ENCODE assay signal across 8 mouse cellular contexts in genomic region chr17:56124377-56125275, GRCm38 (mm10). TPM values are rescaled to one million over a fixed set of nuclear protein-coding genes. Genes with fewer than 3 reads are reported as not detected.
DNase-seq lines count a peak whose midpoint lies in the region; ATAC-seq and TF ChIP-seq lines count a peak whose summit lies in the region.

No protein-coding gene starts in this region.

- no peak for TF ChIP-seq EP300 in liver, postnatal 0 days (IDR thresholded peaks at IDR 0.05; ENCODE audit: low read depth)

- peak; percentile 34; the same call in 1 of the 2 replicates for ATAC-seq in forebrain, embryonic 11.5 days (replicated peaks; ENCODE audit: low FRiP score)
- ATAC-seq in inflammation-experienced regulatory T-cells, adult 6 months, result peak; percentile 38
- peak; percentile 6; the same call in 1 of the 2 replicates for ATAC-seq in liver, postnatal 0 days

- no peaks in the 10 kb centered on the region; the same call in 1 of the 2 replicates for H3K36me3 ChIP-seq in forebrain, embryonic 11.5 days (ENCODE audit: control insufficient read depth, insufficient read depth, low read length)
- H3K36me3 ChIP-seq in liver, postnatal 0 days (replicated peaks; ENCODE audit: insufficient read depth, low read length), result peaks cover 8% of the 10 kb centered on the region

- peak; percentile 85 for TF ChIP-seq CTCF in liver, postnatal 0 days (IDR thresholded peaks at IDR 0.05; ENCODE audit: low read depth)

- peak overlapping the region; percentile 43 for H3K9ac ChIP-seq in forebrain, embryonic 11.5 days (ENCODE audit: low read length)
- H3K9ac ChIP-seq in liver, postnatal 0 days (replicated peaks), result peak overlapping the region; percentile 54

- 10% methylated on average over 58 of the region's 59 CpGs for WGBS in forebrain, embryonic 11.5 days
- WGBS in liver, postnatal 0 days (ENCODE audit: insufficient replicate concordance), result 36% methylated on average over 57 of the region's 59 CpGs

- H3K4me3 ChIP-seq in forebrain, embryonic 11.5 days (ENCODE audit: low read depth, low read length), result peak overlapping the region; percentile 29
- peak overlapping the region; percentile 25 for H3K4me3 ChIP-seq in liver, postnatal 0 days (ENCODE audit: low read depth, low read length)

- H3K27ac ChIP-seq in forebrain, embryonic 11.5 days (ENCODE audit: low read depth, low read length), result no peak overlapping the region
- H3K27ac ChIP-seq in liver, postnatal 0 days (ENCODE audit: low read depth), result peak overlapping the region; percentile 34; the same call in 1 of the 2 replicates

- peaks cover 10% of the 10 kb centered on the region for H3K9me3 ChIP-seq in forebrain, embryonic 11.5 days (ENCODE audit: control insufficient read depth, low read length)
- no peaks in the 10 kb centered on the region for H3K9me3 ChIP-seq in liver, postnatal 0 days (ENCODE audit: low read length)

- peaks cover 46% of the 10 kb centered on the region for H3K27me3 ChIP-seq in forebrain, embryonic 11.5 days (ENCODE audit: control insufficient read depth, insufficient read depth, low read length)
- peaks cover 9% of the 10 kb centered on the region; the same call in 1 of the 2 replicates for H3K27me3 ChIP-seq in liver, postnatal 0 days (ENCODE audit: insufficient read depth, low read length)

- H3K4me2 ChIP-seq in forebrain, embryonic 11.5 days (ENCODE audit: low read depth, low read length, severe bottlenecking), result peak overlapping the region; percentile 62
- peak overlapping the region; percentile 70 for H3K4me2 ChIP-seq in liver, postnatal 0 days (ENCODE audit: low read depth, low read length)

- DNase-seq in right cerebral cortex, postnatal 14 days, result peak; percentile 71
- DNase-seq in right cerebral cortex, postnatal 36 days (ENCODE audit: low spot score in 2 of 2), result no peak
- peak; percentile 71 to 85 for DNase-seq in adrenal gland, postnatal 36 days
- DNase-seq in forebrain, embryonic 11.5 days (ENCODE audit: low spot score), result peak; percentile 84
- DNase-seq in liver, postnatal 0 days, result peak; percentile 83
- DNase-seq in retina, postnatal 1 day, result peak; percentile 78
- DNase-seq in frontal cortex, postnatal 36 days (ENCODE audit: low spot score in 2 of 2), result no peak

- H3K4me1 ChIP-seq in forebrain, embryonic 11.5 days (replicated peaks; ENCODE audit: control insufficient read depth, insufficient read depth, low read length), result peaks cover 5% of the 10 kb centered on the region
- H3K4me1 ChIP-seq in liver, postnatal 0 days (ENCODE audit: insufficient read depth), result peaks cover 5% of the 10 kb centered on the region; the same call in 1 of the 2 replicates

RNA-seq across cellular contexts. Expression of gene Lrg1, which starts 2.8 kb away (rescaled TPM):
- total RNA-seq in adrenal gland, postnatal 36 days (2021), result 10 to 100 TPM; 15.5 to 31.3 TPM
- 0.17 and 0.51 TPM in 2 replicates for polyA plus RNA-seq in forebrain, embryonic 11.5 days (2014; fragmentation: Nextera tagmentation; extraction: Ambion mirVana)
- polyA plus RNA-seq in inflammation-experienced regulatory T-cells, adult 6 months (2017; shearing (Covaris generic)), result not detected
- 256 and 269 TPM in 2 replicates for polyA plus RNA-seq in liver, postnatal 0 days (2015; fragmentation: Nextera tagmentation; extraction: Ambion mirVana)

RNA-seq across cellular contexts. Expression of gene Plin5, which starts 7.2 kb away (rescaled TPM):
- 10 to 100 TPM; 36.7 to 62.1 TPM for total RNA-seq in adrenal gland, postnatal 36 days (2021)
- polyA plus RNA-seq in forebrain, embryonic 11.5 days (2014; fragmentation: Nextera tagmentation; extraction: Ambion mirVana), result 0.21 TPM in 1 of 2 replicates, not detected in the other
- polyA plus RNA-seq in inflammation-experienced regulatory T-cells, adult 6 months (2017; shearing (Covaris generic)), result under 1 TPM in 1 of 3 experiments, not detected in 2; 0.16 TPM
- polyA plus RNA-seq in liver, postnatal 0 days (2015; fragmentation: Nextera tagmentation; extraction: Ambion mirVana), result 57.3 and 58.4 TPM in 2 replicates

RNA-seq across cellular contexts. Expression of gene Plin4, which starts 15.0 kb away (rescaled TPM):
- 10 to 100 TPM; 75.1 to 86.5 TPM for total RNA-seq in adrenal gland, postnatal 36 days (2021)
- polyA plus RNA-seq in forebrain, embryonic 11.5 days (2014; fragmentation: Nextera tagmentation; extraction: Ambion mirVana), result 0.07 TPM in 2 replicates
- polyA plus RNA-seq in inflammation-experienced regulatory T-cells, adult 6 months (2017; shearing (Covaris generic)), result under 1 TPM in 1 of 3 experiments, not detected in 2; 0.09 TPM
- polyA plus RNA-seq in liver, postnatal 0 days (2015; fragmentation: Nextera tagmentation; extraction: Ambion mirVana), result 0.12 and 0.24 TPM in 2 replicates

RNA-seq across cellular contexts. Expression of gene Sema6b, which starts 15.5 kb away (rescaled TPM):
- total RNA-seq in adrenal gland, postnatal 36 days (2021), result 10 to 100 TPM in 1 of 2 experiments, 1 to 10 TPM in 1; 6.4 to 10.0 TPM
- 1.4 and 2.5 TPM in 2 replicates for polyA plus RNA-seq in forebrain, embryonic 11.5 days (2014; fragmentation: Nextera tagmentation; extraction: Ambion mirVana)
- polyA plus RNA-seq in inflammation-experienced regulatory T-cells, adult 6 months (2017; shearing (Covaris generic)), result under 1 TPM in 1 of 3 experiments, not detected in 2; 0.13 TPM
- polyA plus RNA-seq in liver, postnatal 0 days (2015; fragmentation: Nextera tagmentation; extraction: Ambion mirVana), result 0.56 and 0.62 TPM in 2 replicates

RNA-seq across cellular contexts. Expression of gene Tnfaip8l1, which starts 37.7 kb away (rescaled TPM):
- total RNA-seq in adrenal gland, postnatal 36 days (2021), result 1 to 10 TPM; 3.9 to 4.0 TPM
- 7.7 and 8.4 TPM in 2 replicates for polyA plus RNA-seq in forebrain, embryonic 11.5 days (2014; fragmentation: Nextera tagmentation; extraction: Ambion mirVana)
- polyA plus RNA-seq in inflammation-experienced regulatory T-cells, adult 6 months (2017; shearing (Covaris generic)), result 10 to 100 TPM; 29.8 to 39.7 (median 37.9) TPM
- polyA plus RNA-seq in liver, postnatal 0 days (2015; fragmentation: Nextera tagmentation; extraction: Ambion mirVana), result 2.8 and 3.3 TPM in 2 replicates

Comparison
In these comparisons a context has a peak if more than half of its experiments do, and no peak if none do; other contexts are left out.
1. DNase-seq: peak in right cerebral cortex, postnatal 14 days (single experiment), adrenal gland, postnatal 36 days (2 of 2), forebrain, embryonic 11.5 days (single experiment), liver, postnatal 0 days (single experiment) and retina, postnatal 1 day (single experiment); none in right cerebral cortex, postnatal 36 days (0 of 2) and frontal cortex, postnatal 36 days (0 of 2).
2. RNA of gene Lrg1, which starts 2.8 kb away (polyA plus RNA-seq): 256 to 269 TPM in liver, postnatal 0 days; 0.17 to 0.51 TPM in forebrain, embryonic 11.5 days and not detected in inflammation-experienced regulatory T-cells, adult 6 months; every median in the first group is over 100 times any median in the second.
3. RNA of gene Plin5, which starts 7.2 kb away (polyA plus RNA-seq): 57.3 to 58.4 TPM in liver, postnatal 0 days; 0.21 TPM in forebrain, embryonic 11.5 days and 0.16 TPM in inflammation-experienced regulatory T-cells, adult 6 months; every median in the first group is over 10 times any median in the second.
4. Peak in every context shown above with its lines, with median percentiles within 50 percentile points of each other: ATAC-seq.